Mouse (Mus musculus) liver, postnatal 0 days (tissue): ENCODE data around the gene Armcx4.

ENCODE experiments used
- CTCF ChIP-seq: sonication (generic); IDR thresholded peaks from 2 replicates; pipeline ENCODE4 v1.5.1; 2016; ENCODE audit warnings: antibody characterized with exemption, low read depth
- EP300 ChIP-seq: IDR thresholded peaks from 2 replicates; pipeline ENCODE4 v1.6.1; 2016; ENCODE audit warnings: antibody characterized with exemption, low read depth, mild to moderate bottlenecking

GRCm38 (mm10) chrX:134684936-134685335 lies 1.4 kb upstream of the Armcx4 start:
- TF ChIP-seq CTCF, result no peak
- TF ChIP-seq EP300, result no peak
